9 mouse cellular contexts compared by ENCODE assay signal in genomic region chr5:64360147-64360875, GRCm38 (mm10).
A peak's percentile ranks its signal among the peaks of the same experiment; 100 is the strongest.
DNase-seq lines count a peak whose midpoint lies in the region; ATAC-seq lines count a peak whose summit lies in the region.
"Had no signal": no experiment of that assay in that cellular context is flagged by ENCODE, and none has a peak within 500 bp of the region (broad histone marks: within the 10 kb centered on the region; RNA-seq: fewer than 3 reads in every experiment).

No protein-coding gene starts in this region.

- H3K4me1 ChIP-seq in neural tube, embryonic 15.5 days = peaks cover 20% of the 10 kb centered on the region

- H3K4me3 ChIP-seq in neural tube, embryonic 15.5 days (replicated peaks) = no peak overlapping the region

- no peak for ATAC-seq in neural tube, embryonic 15.5 days (ENCODE audit: low FRiP score)

- H3K27me3 ChIP-seq in neural tube, embryonic 15.5 days (replicated peaks) = no peaks in the 10 kb centered on the region

- no peak overlapping the region for H3K4me2 ChIP-seq in neural tube, embryonic 15.5 days

- 85% methylated on average over 8 of the region's 8 CpGs for WGBS in neural tube, embryonic 15.5 days

- no peaks in the 10 kb centered on the region for H3K9me3 ChIP-seq in neural tube, embryonic 15.5 days (replicated peaks)

- DNase-seq in 3T3-L1 (ENCODE audit: low read depth, low spot score) (peak; percentile 68), 416B (ENCODE audit: low read depth) (peak; percentile 77)
- peak; percentile 40 for DNase-seq in c-Kit-positive CD71-positive TER-119-positive erythroid progenitor cells, embryonic 14.5 days (ENCODE audit: low spot score)
- DNase-seq in lung, postnatal 25 days (ENCODE audit: low spot score) = peak; percentile 77
- DNase-seq in embryo, embryonic 10.5 days (ENCODE audit: low spot score) = no peak
- no peak for DNase-seq in urinary bladder, postnatal 10 days (ENCODE audit: low spot score)
- DNase-seq: cerebellum, adult 11 months; kidney, adult 11 months had no signal

- H3K36me3 ChIP-seq in neural tube, embryonic 15.5 days = no peaks in the 10 kb centered on the region

- H3K9ac ChIP-seq in neural tube, embryonic 15.5 days (replicated peaks) = no peak overlapping the region

- no peak overlapping the region for H3K27ac ChIP-seq in neural tube, embryonic 15.5 days (replicated peaks)

Comparison
In these comparisons a context has a peak if more than half of its experiments do, and no peak if none do; other contexts are left out.
1. DNase-seq: peak in 3T3-L1 (single experiment), 416B (single experiment), c-Kit-positive CD71-positive TER-119-positive erythroid progenitor cells, embryonic 14.5 days (single experiment) and lung, postnatal 25 days (single experiment); none in embryo, embryonic 10.5 days (single experiment) and urinary bladder, postnatal 10 days (single experiment).